Mouse (Mus musculus): ENCODE measurements at regions not wholly inside any gene's neighbourhood (a gene's known extent, or its start where the extent isn't known, plus 50 kb on each side); places are given as distances from the start of the nearest gene placed in this dataset.

- H3K4me2 ChIP-seq (replicated peaks): no peak overlapping the region
- H3K36me3 ChIP-seq: no peaks in the 10 kb centered on the region
- no peaks in the 10 kb centered on the region for H3K27me3 ChIP-seq (replicated peaks)
- H3K9ac ChIP-seq: no peak overlapping the region
- WGBS: 89% methylated on average over 4 of the region's 4 CpGs
- H3K4me1 ChIP-seq (replicated peaks): no peaks in the 10 kb centered on the region
- no peak overlapping the region for H3K27ac ChIP-seq
- no peaks in the 10 kb centered on the region for H3K9me3 ChIP-seq
- no peak for ATAC-seq
- H3K4me3 ChIP-seq (replicated peaks): no peak overlapping the region
These were observed 126.4 kb downstream of the Irx2 start for GRCm38 (mm10) chr13:72755036-72755435.

DNA sequence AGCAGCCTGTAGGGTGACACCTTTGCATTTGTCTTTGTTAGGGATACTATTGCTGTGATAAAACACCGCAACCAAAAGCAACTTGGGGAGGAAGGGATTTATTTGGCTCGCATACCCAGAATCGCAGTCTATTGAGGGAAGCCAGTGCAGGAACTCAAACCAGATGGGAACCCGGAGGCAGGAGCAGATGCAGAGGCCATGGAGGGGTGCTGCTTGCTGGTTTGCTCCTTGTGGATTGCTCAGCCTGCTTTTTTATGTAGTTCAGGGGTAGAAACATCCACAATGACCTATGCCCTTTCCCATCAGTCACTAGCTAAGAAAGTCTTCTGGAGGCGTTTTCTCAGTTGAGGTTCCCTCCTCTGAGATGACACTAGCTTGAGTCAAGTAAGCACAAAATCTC is 133.9 kb downstream of the Irx2 start:
- Histone ChIP-seq H3K9me3 (no peaks in the 10 kb centered on the region), H3K27ac (no peak overlapping the region), H3K4me3 (replicated peaks) (no peak overlapping the region), H3K27me3 (replicated peaks) (no peaks in the 10 kb centered on the region), H3K36me3 (no peaks in the 10 kb centered on the region), H3K9ac (no peak overlapping the region), H3K4me2 (replicated peaks) (no peak overlapping the region), H3K4me1 (replicated peaks) (no peaks in the 10 kb centered on the region)
- WGBS: 73% methylated on average over 5 of the region's 5 CpGs
- ATAC-seq: no peak

DNA sequence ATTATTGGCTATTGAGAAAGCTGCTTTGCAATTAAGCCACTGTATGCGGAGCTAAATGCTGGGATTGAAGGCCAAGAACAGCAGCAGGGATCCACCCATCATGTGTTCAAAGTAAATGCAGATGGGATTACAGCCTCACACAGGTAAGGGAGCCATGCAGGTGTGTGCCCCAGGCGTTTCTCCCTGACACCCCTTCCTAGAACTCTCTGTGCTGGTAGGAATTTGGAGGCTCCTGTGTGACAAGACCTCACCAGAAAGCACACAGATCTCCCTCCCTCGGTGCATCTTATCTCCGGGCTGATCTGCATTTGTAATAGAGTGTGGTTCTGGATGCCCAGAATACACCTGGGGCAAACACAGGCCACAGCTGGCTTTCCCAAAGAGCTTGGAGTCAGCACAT is 134.7 kb downstream of the Irx2 start:
- Histone ChIP-seq H3K4me2 (replicated peaks) (no peak overlapping the region), H3K4me1 (replicated peaks) (no peaks in the 10 kb centered on the region), H3K36me3 (no peaks in the 10 kb centered on the region), H3K9ac (no peak overlapping the region), H3K9me3 (no peaks in the 10 kb centered on the region), H3K27me3 (replicated peaks) (no peaks in the 10 kb centered on the region), H3K4me3 (replicated peaks) (no peak overlapping the region), H3K27ac (no peak overlapping the region)
- WGBS: 61% methylated on average over 4 of the region's 4 CpGs
- no peak for ATAC-seq

DNA sequence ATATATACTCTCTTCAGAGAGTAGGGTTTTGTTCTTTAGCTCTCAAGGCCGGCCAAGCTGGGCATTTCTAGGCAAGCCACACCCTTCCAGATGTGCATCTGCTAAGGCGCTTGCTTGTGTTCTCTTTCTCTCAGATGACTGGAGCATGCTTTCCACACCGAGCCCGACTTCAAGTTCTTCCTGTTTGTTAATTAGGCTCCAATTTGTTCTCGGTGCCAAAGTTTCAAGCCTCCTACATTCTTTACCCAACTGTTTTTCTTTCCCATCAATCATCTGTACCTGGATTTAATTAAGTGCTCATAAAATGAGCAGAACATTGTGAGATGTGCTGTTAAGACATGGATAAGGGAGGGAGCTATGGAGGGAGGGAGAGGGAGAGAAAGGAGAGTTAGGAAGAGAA is 138.7 kb downstream of the Irx2 start:
- no peak overlapping the region for H3K4me2 ChIP-seq (replicated peaks)
- no peak overlapping the region for H3K27ac ChIP-seq
- no peaks in the 10 kb centered on the region for H3K36me3 ChIP-seq
- H3K9me3 ChIP-seq: no peaks in the 10 kb centered on the region
- no peak overlapping the region for H3K9ac ChIP-seq
- ATAC-seq: no peak
- WGBS: 68% methylated on average over 5 of the region's 5 CpGs
- H3K4me3 ChIP-seq (replicated peaks): no peak overlapping the region
- no peaks in the 10 kb centered on the region for H3K4me1 ChIP-seq (replicated peaks)
- H3K27me3 ChIP-seq (replicated peaks): no peaks in the 10 kb centered on the region

- 63% methylated on average over 12 of the region's 12 CpGs for WGBS
- Histone ChIP-seq H3K27me3 (replicated peaks) (no peaks in the 10 kb centered on the region), H3K9me3 (no peaks in the 10 kb centered on the region), H3K4me2 (replicated peaks) (no peak overlapping the region), H3K36me3 (no peaks in the 10 kb centered on the region), H3K9ac (no peak overlapping the region), H3K4me3 (replicated peaks) (no peak overlapping the region), H3K27ac (no peak overlapping the region), H3K4me1 (replicated peaks) (no peaks in the 10 kb centered on the region)
- no peak for ATAC-seq
These were observed 140.5 kb downstream of the Irx2 start for GRCm38 (mm10) chr13:72769007-72769595.

- H3K36me3 ChIP-seq: no peaks in the 10 kb centered on the region
- H3K27ac ChIP-seq: no peak overlapping the region
- ATAC-seq: no peak
- H3K9me3 ChIP-seq: no peaks in the 10 kb centered on the region
- no peaks in the 10 kb centered on the region for H3K4me1 ChIP-seq (replicated peaks)
- no peak overlapping the region for H3K4me3 ChIP-seq (replicated peaks)
- H3K27me3 ChIP-seq (replicated peaks): no peaks in the 10 kb centered on the region
- 47% methylated on average over 7 of the region's 7 CpGs for WGBS
- H3K9ac ChIP-seq: no peak overlapping the region
- no peak overlapping the region for H3K4me2 ChIP-seq (replicated peaks)
These were observed 154.6 kb downstream of the Irx2 start for GRCm38 (mm10) chr13:72783026-72783726.

DNA sequence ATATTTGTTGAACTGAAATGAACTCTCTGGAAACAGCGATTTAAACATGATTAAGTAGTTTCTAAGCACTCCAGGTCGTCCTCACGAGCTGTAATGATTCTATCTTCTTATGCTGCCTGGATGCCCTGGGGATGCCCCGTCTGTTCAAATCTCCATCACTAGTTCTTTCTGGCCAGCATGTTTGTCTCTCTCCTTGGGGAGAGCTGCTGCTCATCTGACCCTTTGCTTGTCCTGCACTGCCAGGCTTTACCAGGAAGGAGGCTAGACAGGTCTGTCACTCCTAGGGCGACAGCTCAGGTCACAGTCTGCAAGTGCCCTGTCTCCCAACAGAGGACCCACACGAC is 155.1 kb downstream of the Irx2 start:
- ATAC-seq: no peak
- no peaks in the 10 kb centered on the region for H3K27me3 ChIP-seq (replicated peaks)
- H3K4me2 ChIP-seq (replicated peaks): no peak overlapping the region
- H3K9ac ChIP-seq: no peak overlapping the region
- H3K4me3 ChIP-seq (replicated peaks): no peak overlapping the region
- no peaks in the 10 kb centered on the region for H3K9me3 ChIP-seq
- no peaks in the 10 kb centered on the region for H3K4me1 ChIP-seq (replicated peaks)
- 44% methylated on average over 6 of the region's 6 CpGs for WGBS
- H3K27ac ChIP-seq: no peak overlapping the region
- no peaks in the 10 kb centered on the region for H3K36me3 ChIP-seq

GRCm38 (mm10) chr13:72792695-72793094 is 164.1 kb downstream of the Irx2 start:
- no peaks in the 10 kb centered on the region for H3K27me3 ChIP-seq (replicated peaks)
- H3K9me3 ChIP-seq: no peaks in the 10 kb centered on the region
- ATAC-seq: no peak
- WGBS: 61% methylated on average over 3 of the region's 3 CpGs
- H3K4me3 ChIP-seq (replicated peaks): no peak overlapping the region
- H3K9ac ChIP-seq: no peak overlapping the region
- no peak overlapping the region for H3K4me2 ChIP-seq (replicated peaks)
- H3K4me1 ChIP-seq (replicated peaks): no peaks in the 10 kb centered on the region
- no peaks in the 10 kb centered on the region for H3K36me3 ChIP-seq
- no peak overlapping the region for H3K27ac ChIP-seq

DNA sequence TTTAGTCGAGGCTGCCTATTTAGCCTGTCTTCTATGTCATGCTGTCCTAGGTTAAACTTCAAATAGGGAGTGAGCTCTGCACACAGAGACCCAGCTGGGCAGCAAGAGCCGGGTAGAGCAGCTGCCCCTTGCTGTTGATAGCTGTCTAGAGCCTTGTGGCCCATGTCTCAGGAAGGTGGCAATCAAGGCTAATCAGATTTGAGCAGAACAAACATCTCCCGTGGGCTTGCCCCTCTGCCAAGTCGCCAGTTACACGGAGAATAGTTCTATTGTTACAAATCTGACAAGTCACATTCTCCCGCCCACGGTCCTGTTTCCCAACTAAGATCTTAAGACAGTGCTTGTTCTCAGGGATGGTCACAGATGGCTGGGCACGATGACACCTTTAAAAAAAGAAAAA is 171.4 kb downstream of the Irx2 start:
- H3K4me1 ChIP-seq (replicated peaks): no peaks in the 10 kb centered on the region
- ATAC-seq: no peak
- H3K4me2 ChIP-seq (replicated peaks): no peak overlapping the region
- 39% methylated on average over 8 of the region's 8 CpGs for WGBS
- no peak overlapping the region for H3K27ac ChIP-seq
- H3K4me3 ChIP-seq (replicated peaks): no peak overlapping the region
- H3K36me3 ChIP-seq: no peaks in the 10 kb centered on the region
- no peaks in the 10 kb centered on the region for H3K9me3 ChIP-seq
- no peaks in the 10 kb centered on the region for H3K27me3 ChIP-seq (replicated peaks)
- no peak overlapping the region for H3K9ac ChIP-seq

GRCm38 (mm10) chr13:72800546-72800945 is 171.9 kb downstream of the Irx2 start:
- no peaks in the 10 kb centered on the region for H3K4me1 ChIP-seq (replicated peaks)
- 48% methylated on average over 3 of the region's 3 CpGs for WGBS
- H3K9me3 ChIP-seq: no peaks in the 10 kb centered on the region
- ATAC-seq: no peak
- H3K9ac ChIP-seq: no peak overlapping the region
- no peak overlapping the region for H3K4me3 ChIP-seq (replicated peaks)
- H3K4me2 ChIP-seq (replicated peaks): no peak overlapping the region
- no peaks in the 10 kb centered on the region for H3K36me3 ChIP-seq
- H3K27ac ChIP-seq: no peak overlapping the region
- no peaks in the 10 kb centered on the region for H3K27me3 ChIP-seq (replicated peaks)

GRCm38 (mm10) chr13:72803374-72803773 is 174.8 kb downstream of the Irx2 start:
- no peaks in the 10 kb centered on the region for H3K9me3 ChIP-seq
- 59% methylated on average over 11 of the region's 11 CpGs for WGBS
- no peak overlapping the region for H3K4me3 ChIP-seq (replicated peaks)
- no peaks in the 10 kb centered on the region for H3K36me3 ChIP-seq
- no peak overlapping the region for H3K9ac ChIP-seq
- no peak overlapping the region for H3K27ac ChIP-seq
- H3K4me1 ChIP-seq (replicated peaks): no peaks in the 10 kb centered on the region
- no peaks in the 10 kb centered on the region for H3K27me3 ChIP-seq (replicated peaks)
- H3K4me2 ChIP-seq (replicated peaks): no peak overlapping the region
- no peak for ATAC-seq

- 95% methylated on average over 3 of the region's 3 CpGs for WGBS
- no peaks in the 10 kb centered on the region for H3K4me1 ChIP-seq (replicated peaks)
- H3K9me3 ChIP-seq: no peaks in the 10 kb centered on the region
- H3K9ac ChIP-seq: no peak overlapping the region
- H3K27ac ChIP-seq: no peak overlapping the region
- no peak for ATAC-seq
- H3K27me3 ChIP-seq (replicated peaks): no peaks in the 10 kb centered on the region
- no peaks in the 10 kb centered on the region for H3K36me3 ChIP-seq
- H3K4me2 ChIP-seq (replicated peaks): no peak overlapping the region
- no peak overlapping the region for H3K4me3 ChIP-seq (replicated peaks)
These were observed 180.6 kb downstream of the Irx2 start for GRCm38 (mm10) chr13:72809226-72809625.

DNA sequence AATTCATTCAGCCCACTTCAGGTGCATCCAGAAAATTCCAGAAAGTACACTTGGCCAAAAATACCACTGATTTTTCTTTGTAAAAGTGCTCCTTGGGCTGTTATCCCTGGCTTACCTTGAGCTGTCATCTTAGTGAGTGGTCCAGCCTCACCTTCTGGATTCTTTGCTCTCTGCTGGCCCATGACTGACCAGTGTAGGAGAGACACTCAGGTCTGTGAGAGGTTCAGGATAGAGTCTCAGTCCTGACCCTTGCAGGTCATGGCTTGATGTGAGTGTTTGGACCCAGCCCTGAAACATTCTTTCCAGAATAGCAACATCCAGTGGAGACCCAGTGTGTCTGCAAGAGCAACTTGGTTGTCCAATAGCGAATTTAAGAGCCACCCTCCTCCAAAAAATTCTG is 182.0 kb downstream of the Irx2 start:
- Histone ChIP-seq H3K4me2 (replicated peaks) (no peak overlapping the region), H3K4me3 (replicated peaks) (no peak overlapping the region), H3K27me3 (replicated peaks) (peaks cover 9% of the 10 kb centered on the region; the same call in 1 of the 2 replicates), H3K4me1 (replicated peaks) (no peaks in the 10 kb centered on the region), H3K36me3 (no peaks in the 10 kb centered on the region), H3K9ac (no peak overlapping the region), H3K9me3 (no peaks in the 10 kb centered on the region), H3K27ac (no peak overlapping the region)
- ATAC-seq: no peak
- WGBS: 86% methylated on average over 1 of the region's 1 CpGs

All from intestine, embryonic 15.5 days (tissue).